Mouse (Mus musculus) embryonic facial prominence, embryonic 13.5 days (tissue): ENCODE data around the gene Itpkc. TPM values are rescaled to one million over a fixed set of nuclear protein-coding genes. Genes with fewer than 3 reads are reported as not detected.

Source experiments
- ATAC-seq: fragments of 200-750 bp; cut with Nextera tagmentation; 2 replicates; pipeline ENCODE4 v1.8.0; 2017; ENCODE audit warnings: low read depth; ENCODE audit not compliant: insufficient number of reproducible peaks, insufficient read depth, low FRiP score, low TSS enrichment
- H3K27ac ChIP-seq: fragments of 300-500 bp; sonication (generic); 2 replicates; pipeline ENCODE4 v1.5.1; 2015; ENCODE audit warnings: moderate library complexity, mild to moderate bottlenecking, inconsistent platforms
- H3K27me3 ChIP-seq: fragments of 300-500 bp; sonication (generic); 2 replicates; pipeline ENCODE4 v1.6.1; 2015; ENCODE audit warnings: mild to moderate bottlenecking, inconsistent platforms
- H3K36me3 ChIP-seq: fragments of 300-500 bp; sonication (generic); 2 replicates; pipeline ENCODE4 v1.6.1; 2015; ENCODE audit warnings: mild to moderate bottlenecking, inconsistent platforms
- H3K4me1 ChIP-seq: fragments of 300-500 bp; sonication (generic); 2 replicates; pipeline ENCODE4 v1.6.1; 2015; ENCODE audit warnings: inconsistent platforms
- H3K4me2 ChIP-seq: fragments of 300-500 bp; sonication (generic); 2 replicates; pipeline ENCODE4 v1.6.1; 2015; ENCODE audit warnings: moderate library complexity, mild to moderate bottlenecking, inconsistent platforms
- H3K4me3 ChIP-seq: fragments of 300-500 bp; sonication (generic); 2 replicates; pipeline ENCODE4 v1.5.1; 2015; ENCODE audit warnings: mild to moderate bottlenecking, inconsistent platforms
- H3K9ac ChIP-seq: fragments of 300-500 bp; sonication (generic); 2 replicates; pipeline ENCODE4 v1.6.1; 2015; ENCODE audit warnings: mild to moderate bottlenecking, inconsistent platforms
- H3K9me3 ChIP-seq: fragments of 300-500 bp; sonication (generic); 2 replicates; pipeline ENCODE4 v1.6.1; 2016; ENCODE audit warnings: inconsistent platforms
- WGBS: fragments of 180-500 bp; shearing (Covaris S2); methylation state at CpG from one replicate; pipeline ENCODE4 v1.1.7; 2015; ENCODE audit warnings: mixed read lengths; 5-methylcytosine and 5-hydroxymethylcytosine counted together
- polyA plus RNA-seq: library from polyadenylated mRNA; unstranded; fragments of >200 nt; fragmentation: Nextera tagmentation; extraction: Ambion mirVana; gene quantifications from 2 replicates; pipeline ENCODE4 v1.2.1, GENCODE M21; 2015

Gene Itpkc
- polyA plus RNA-seq, 1 experiment from 2014 or later, result 8.3 TPM

- ATAC-seq, result no peak
- 87% methylated on average over 7 of the region's 7 CpGs for WGBS
- H3K36me3 ChIP-seq, result peaks cover 71% of the 10 kb centered on the region
These were observed 9.9 kb downstream of the Itpkc start for GRCm38 (mm10) chr7:27218586-27218985.

GRCm38 (mm10) chr7:27212626-27213025 is 15.8 kb downstream of the Itpkc start:
- no peaks in the 10 kb centered on the region for H3K9me3 ChIP-seq
- WGBS, result 79% methylated on average over 2 of the region's 2 CpGs
- H3K36me3 ChIP-seq, result peaks cover 92% of the 10 kb centered on the region
- H3K27me3 ChIP-seq, result no peaks in the 10 kb centered on the region
- no peaks in the 10 kb centered on the region for H3K4me1 ChIP-seq
- H3K9ac ChIP-seq, result no peak overlapping the region
- no peak for ATAC-seq
- no peak overlapping the region for H3K27ac ChIP-seq
- H3K4me3 ChIP-seq, result no peak overlapping the region
- H3K4me2 ChIP-seq, result no peak overlapping the region

More at GRCm38 (mm10) chr7:27218586-27218985, 9.9 kb downstream of the Itpkc start:
- Histone ChIP-seq H3K27me3 (no peaks in the 10 kb centered on the region), H3K4me2 (no peak overlapping the region), H3K9ac (no peak overlapping the region), H3K4me1 (no peaks in the 10 kb centered on the region; the same call in 1 of the 2 replicates), H3K27ac (no peak overlapping the region), H3K4me3 (no peak overlapping the region), H3K9me3 (no peaks in the 10 kb centered on the region)

GRCm38 (mm10) chr7:27203730-27204449 is 24.6 kb downstream of the Itpkc start:
- Histone ChIP-seq H3K36me3 (peaks cover 68% of the 10 kb centered on the region), H3K4me2 (no peak overlapping the region), H3K9ac (no peak overlapping the region), H3K27me3 (no peaks in the 10 kb centered on the region), H3K9me3 (no peaks in the 10 kb centered on the region), H3K27ac (no peak overlapping the region), H3K4me3 (no peak overlapping the region), H3K4me1 (no peaks in the 10 kb centered on the region)
- ATAC-seq, result no peak
- WGBS, result 92% methylated on average over 8 of the region's 8 CpGs

- Histone ChIP-seq H3K36me3 (peaks cover 47% of the 10 kb centered on the region), H3K27ac (no peak overlapping the region), H3K9ac (no peak overlapping the region), H3K9me3 (no peaks in the 10 kb centered on the region), H3K27me3 (no peaks in the 10 kb centered on the region), H3K4me3 (no peak overlapping the region), H3K4me2 (no peak overlapping the region), H3K4me1 (peaks cover 11% of the 10 kb centered on the region)
- WGBS, result 93% methylated on average over 8 of the region's 8 CpGs
- no peak for ATAC-seq
These were observed 29.7 kb downstream of the Itpkc start for GRCm38 (mm10) chr7:27198779-27199178.

- no peak overlapping the region for H3K27ac ChIP-seq
- H3K27me3 ChIP-seq, result no peaks in the 10 kb centered on the region
- no peak for ATAC-seq
- H3K36me3 ChIP-seq, result peaks cover 47% of the 10 kb centered on the region
- no peak overlapping the region for H3K9ac ChIP-seq
- H3K4me3 ChIP-seq, result no peak overlapping the region
- H3K4me1 ChIP-seq, result peaks cover 15% of the 10 kb centered on the region
- H3K9me3 ChIP-seq, result no peaks in the 10 kb centered on the region
- H3K4me2 ChIP-seq, result no peak overlapping the region
These were observed 30.1 kb downstream of the Itpkc start for GRCm38 (mm10) chr7:27198355-27198754.

- no peak overlapping the region for H3K4me3 ChIP-seq
- no peak overlapping the region for H3K27ac ChIP-seq
- no peak overlapping the region for H3K4me2 ChIP-seq
- no peak for ATAC-seq
- H3K4me1 ChIP-seq, result peaks cover 17% of the 10 kb centered on the region
- H3K9ac ChIP-seq, result no peak overlapping the region
- no peaks in the 10 kb centered on the region for H3K27me3 ChIP-seq
- no peaks in the 10 kb centered on the region for H3K9me3 ChIP-seq
- 90% methylated on average over 8 of the region's 8 CpGs for WGBS
- peaks cover 47% of the 10 kb centered on the region for H3K36me3 ChIP-seq
These were observed 30.8 kb downstream of the Itpkc start for GRCm38 (mm10) chr7:27197634-27198033.

GRCm38 (mm10) chr7:27197136-27197535 is 31.3 kb downstream of the Itpkc start:
- Histone ChIP-seq H3K4me3 (no peak overlapping the region), H3K36me3 (peaks cover 48% of the 10 kb centered on the region), H3K9ac (no peak overlapping the region), H3K9me3 (no peaks in the 10 kb centered on the region), H3K4me2 (peak overlapping the region; percentile 95; the same call in 1 of the 2 replicates), H3K27me3 (no peaks in the 10 kb centered on the region), H3K27ac (no peak overlapping the region), H3K4me1 (peaks cover 17% of the 10 kb centered on the region)
- ATAC-seq, result no peak
- WGBS, result 86% methylated on average over 2 of the region's 3 CpGs

GRCm38 (mm10) chr7:27195681-27196611 is 32.5 kb downstream of the Itpkc start, which contains the start of the genes BC024978 and Snrpa:
BC024978 (plus strand) TSS chr7:27195781.
Snrpa (minus strand) TSS chr7:27196271.
- peak; percentile 98 for ATAC-seq
- H3K4me2 ChIP-seq, result peak within 1 kb of the TSS; percentile 95
- whole genome bisulfite sequencing, result 1% methylated on average over 64 of the region's 64 CpGs
- peak within 1 kb of the TSS; percentile 99 for H3K27ac ChIP-seq
- H3K4me1 ChIP-seq, result peaks cover 17% of the 10 kb centered on the region
- H3K9ac ChIP-seq, result peak within 1 kb of the TSS; percentile 95
- H3K9me3 ChIP-seq, result no peaks in the 10 kb centered on the region
- no peaks in the 10 kb centered on the region for H3K27me3 ChIP-seq
- H3K4me3 ChIP-seq, result peak within 1 kb of the TSS; percentile 83
- peaks cover 51% of the 10 kb centered on the region for H3K36me3 ChIP-seq

GRCm38 (mm10) chr7:27193731-27194130 is 34.7 kb downstream of the Itpkc start:
- Histone ChIP-seq H3K36me3 (peaks cover 68% of the 10 kb centered on the region), H3K27ac (no peak overlapping the region), H3K4me1 (peaks cover 17% of the 10 kb centered on the region), H3K27me3 (no peaks in the 10 kb centered on the region), H3K4me2 (peak overlapping the region; percentile 95; the same call in 1 of the 2 replicates), H3K4me3 (no peak overlapping the region), H3K9me3 (no peaks in the 10 kb centered on the region), H3K9ac (peak overlapping the region; percentile 2; the same call in 1 of the 2 replicates)
- no peak for ATAC-seq
- 83% methylated on average over 4 of the region's 4 CpGs for WGBS

GRCm38 (mm10) chr7:27192434-27192833 is 36.0 kb downstream of the Itpkc start:
- Histone ChIP-seq H3K9ac (no peak overlapping the region), H3K4me3 (no peak overlapping the region), H3K9me3 (no peaks in the 10 kb centered on the region), H3K4me1 (peaks cover 17% of the 10 kb centered on the region), H3K27me3 (no peaks in the 10 kb centered on the region), H3K4me2 (no peak overlapping the region), H3K36me3 (peaks cover 69% of the 10 kb centered on the region), H3K27ac (no peak overlapping the region)
- WGBS, result 89% methylated on average over 5 of the region's 5 CpGs
- ATAC-seq, result no peak

- H3K27me3 ChIP-seq, result no peaks in the 10 kb centered on the region
- H3K9ac ChIP-seq, result no peak overlapping the region
- H3K4me1 ChIP-seq, result peaks cover 10% of the 10 kb centered on the region
- no peak overlapping the region for H3K27ac ChIP-seq
- no peak for ATAC-seq
- no peaks in the 10 kb centered on the region for H3K9me3 ChIP-seq
- H3K4me2 ChIP-seq, result no peak overlapping the region
- peaks cover 97% of the 10 kb centered on the region for H3K36me3 ChIP-seq
- WGBS, result 95% methylated on average over 10 of the region's 10 CpGs
- H3K4me3 ChIP-seq, result no peak overlapping the region
These were observed 39.1 kb downstream of the Itpkc start for GRCm38 (mm10) chr7:27189271-27189931.
